Mouse (Mus musculus): ENCODE results near the gene Sept11.

- TF ChIP-seq POLR2A (IDR thresholded peaks at IDR 0.05; ENCODE audit: insufficient read depth, low read depth, low read length) = no peak
- TF ChIP-seq CTCF (IDR thresholded peaks at IDR 0.05; ENCODE audit: insufficient read depth, low read depth, low read length) = no peak
These were observed 2.1 kb downstream of the Sept11 start for GRCm38 (mm10) chr5:93095301-93095700.

Data from olfactory bulb, adult 2 months (tissue).